Mouse (Mus musculus) ES-Bruce4 (cell line): Measurements from ENCODE around the gene Vamp4.

Source experiments
- CTCF ChIP-seq: IDR thresholded peaks from one replicate; pipeline ENCODE4 v1.8.1; 2011; ENCODE audit warnings: low read depth, low read length
- EP300 ChIP-seq: IDR thresholded peaks from 2 replicates; pipeline ENCODE4 v1.6.1; 2011; ENCODE audit warnings: low read depth, low read length; ENCODE audit not compliant: insufficient read depth
- POLR2A ChIP-seq: IDR thresholded peaks from one replicate; pipeline ENCODE4 v1.8.1; 2011; ENCODE audit warnings: low read length; ENCODE audit not compliant: insufficient read depth

DNA sequence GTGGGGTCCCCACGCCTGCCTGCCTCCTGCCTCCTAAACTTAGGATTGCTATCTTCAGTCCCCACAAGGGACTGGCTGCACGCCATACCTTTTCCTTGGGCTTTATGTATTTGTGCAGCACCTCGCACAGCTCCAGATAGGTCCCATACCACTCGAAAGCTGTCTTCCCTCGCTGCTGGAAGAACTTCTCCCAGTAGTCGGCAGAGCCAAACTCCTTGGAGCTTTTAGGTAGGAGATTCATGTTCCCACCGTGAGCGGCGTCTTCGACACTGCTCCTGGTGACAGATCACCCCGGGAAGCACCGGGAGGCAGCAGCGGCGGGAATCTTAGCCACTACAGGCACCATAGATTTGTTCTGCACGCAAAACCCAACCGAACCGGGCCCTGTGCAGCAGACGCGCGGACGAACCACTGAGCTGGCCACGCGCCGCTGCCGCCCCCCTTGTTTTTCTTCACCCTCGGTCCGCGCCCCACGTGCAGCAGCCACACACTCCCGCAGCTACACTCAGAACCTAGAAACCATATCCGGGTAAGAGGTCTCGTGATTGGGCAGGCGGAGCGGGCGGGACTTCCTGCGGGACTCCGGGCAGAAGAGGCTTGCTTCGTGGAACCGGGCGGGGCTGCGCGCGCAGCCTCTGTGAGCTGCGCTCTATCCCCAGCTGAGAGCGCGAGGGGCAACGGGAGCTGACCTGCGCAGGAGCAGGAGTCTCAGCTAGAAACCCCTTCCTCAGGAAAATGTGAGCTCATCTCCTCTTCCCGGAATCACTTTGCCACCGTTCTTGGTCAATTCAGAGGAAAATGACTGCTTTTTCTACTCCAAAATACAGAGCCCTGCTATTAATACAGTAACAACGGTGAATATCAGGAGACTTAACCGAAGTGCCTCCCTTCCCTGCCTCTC, 22.0 kb upstream of the Vamp4 start, which contains the start of gene Mettl13:
- TF ChIP-seq POLR2A (peak; percentile 46), CTCF (no peak), EP300 (0 out of 2 replicates have a peak, but pooled peaks have one; percentile 3)
